Mouse (Mus musculus) midbrain, postnatal 0 days (tissue): ENCODE data around the gene Klf5. TPM values are rescaled to one million over a fixed set of nuclear protein-coding genes. Genes with fewer than 3 reads are reported as not detected.

Experiments
- ATAC-seq: fragments of 200-750 bp; cut with Nextera tagmentation; 2 replicates; pipeline ENCODE4 v1.8.0; 2017; ENCODE audit warnings: moderate number of reproducible peaks, mild to moderate bottlenecking, moderate TSS enrichment, moderate library complexity; ENCODE audit not compliant: low FRiP score
- DNase-seq: peaks from one replicate; pipeline ENCODE4 v3.0.0-alpha.2; 2015; ENCODE audit warnings: low spot score
- H3K27ac ChIP-seq: fragments of 300-500 bp; sonication (generic); 2 replicates; pipeline ENCODE4 v1.5.1; 2014; ENCODE audit warnings: low read depth, mild to moderate bottlenecking, low read length, mixed read lengths
- H3K27me3 ChIP-seq: fragments of 300-500 bp; sonication (generic); 2 replicates; pipeline ENCODE4 v1.6.1; 2014; ENCODE audit warnings: low read length, control low read depth, mixed read lengths; ENCODE audit not compliant: insufficient read depth
- H3K36me3 ChIP-seq: fragments of 300-500 bp; sonication (generic); 2 replicates; pipeline ENCODE4 v1.6.1; 2014; ENCODE audit warnings: low read length, control low read depth, mixed read lengths; ENCODE audit not compliant: insufficient read depth
- H3K4me1 ChIP-seq: fragments of 300-500 bp; sonication (generic); 2 replicates; pipeline ENCODE4 v1.6.1; 2014; ENCODE audit warnings: mild to moderate bottlenecking, control low read depth, antibody characterized with exemption, low read length, mixed read lengths; ENCODE audit not compliant: insufficient read depth
- H3K4me2 ChIP-seq: fragments of 300-500 bp; sonication (generic); 2 replicates; pipeline ENCODE4 v1.6.1; 2014; ENCODE audit warnings: low read depth, mild to moderate bottlenecking, low read length, mixed read lengths; ENCODE audit not compliant: poor library complexity, severe bottlenecking
- H3K4me3 ChIP-seq: fragments of 300-500 bp; sonication (generic); 2 replicates; pipeline ENCODE4 v1.5.1; 2014; ENCODE audit warnings: low read depth, mild to moderate bottlenecking, low read length, moderate library complexity
- H3K9ac ChIP-seq: fragments of 300-500 bp; sonication (generic); replicated peaks from 2 replicates; pipeline ENCODE4 v1.6.1; 2014; ENCODE audit warnings: mild to moderate bottlenecking, low read length, moderate library complexity, mixed read lengths; ENCODE audit not compliant: poor library complexity, severe bottlenecking
- H3K9me3 ChIP-seq: fragments of 300-500 bp; sonication (generic); 2 replicates; pipeline ENCODE4 v1.6.1; 2016; ENCODE audit warnings: low read length, control low read depth
- CTCF ChIP-seq: IDR thresholded peaks from 2 replicates; pipeline ENCODE4 v1.5.1; 2016; ENCODE audit warnings: antibody characterized with exemption, mild to moderate bottlenecking
- WGBS: fragments of 180-500 bp; shearing (Covaris S2); extraction: QIAGEN DNeasy Blood & Tissue Kit; methylation state at CpG from one replicate; pipeline ENCODE4 v1.1.7; 2014; 5-methylcytosine and 5-hydroxymethylcytosine counted together
- polyA plus RNA-seq: library from polyadenylated mRNA; unstranded; fragments of >200 nt; fragmentation: Nextera tagmentation; extraction: Ambion mirVana; gene quantifications from 2 replicates; pipeline ENCODE4 v1.2.1, GENCODE M21; 2015
- total RNA-seq: library from RNA; depleted of rRNA; stranded (reverse); fragments of >200 nt; gene quantifications from 2 replicates; pipeline ENCODE4 v1.2.3, GENCODE M21; 2014

Gene Klf5
- total and polyA plus RNA-seq, 2 experiments from 2014 or later = 3.6 to 4.5 TPM

- Histone ChIP-seq H3K4me2 (no peak overlapping the region), H3K27me3 (0 out of 2 replicates have a peak, but pooled peaks cover 4% of the 10 kb centered on the region), H3K9ac (no peak overlapping the region), H3K4me3 (no peak overlapping the region), H3K27ac (no peak overlapping the region), H3K36me3 (no peaks in the 10 kb centered on the region), H3K9me3 (no peaks in the 10 kb centered on the region), H3K4me1 (no peaks in the 10 kb centered on the region)
- ATAC-seq (no peak), DNase-seq (no peak)
- WGBS = 44% methylated on average over 3 of the region's 3 CpGs
- no peak for TF ChIP-seq CTCF
These were observed 5.9 kb downstream of the Klf5 start for GRCm38 (mm10) chr14:99304387-99304786.

- ATAC-seq (no peak), DNase-seq (no peak)
- H3K9me3 ChIP-seq = no peaks in the 10 kb centered on the region
- H3K4me1 ChIP-seq = no peaks in the 10 kb centered on the region
- 0 out of 2 replicates have a peak, but pooled peaks cover 4% of the 10 kb centered on the region for H3K27me3 ChIP-seq
- H3K36me3 ChIP-seq = no peaks in the 10 kb centered on the region
- H3K27ac ChIP-seq = no peak overlapping the region
- 84% methylated on average over 12 of the region's 12 CpGs for WGBS
- no peak overlapping the region for H3K9ac ChIP-seq
- no peak for TF ChIP-seq CTCF
- no peak overlapping the region for H3K4me2 ChIP-seq
- H3K4me3 ChIP-seq = no peak overlapping the region
These were observed 6.7 kb downstream of the Klf5 start for GRCm38 (mm10) chr14:99304997-99305792.

DNA sequence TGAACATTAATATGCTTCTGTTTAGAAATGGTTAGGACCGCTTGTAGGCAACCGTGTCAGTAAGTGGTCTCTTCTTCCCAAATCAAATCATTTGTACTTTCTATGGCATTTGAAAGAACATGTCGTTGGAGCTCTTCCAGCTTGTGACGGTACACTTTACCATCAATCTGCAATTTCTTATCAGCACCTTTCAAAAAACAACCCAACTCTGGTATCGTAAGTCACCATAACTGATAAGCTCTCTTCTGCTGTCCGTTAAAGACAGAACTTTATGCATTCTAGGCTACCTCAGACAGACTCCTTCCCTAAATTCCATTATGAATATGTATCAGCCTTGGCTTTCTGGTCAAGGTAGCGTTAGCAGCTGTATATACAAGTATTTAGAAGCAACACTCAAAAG lies 7.9 kb downstream of the Klf5 start:
- Histone ChIP-seq H3K9ac (no peak overlapping the region), H3K27ac (no peak overlapping the region), H3K36me3 (no peaks in the 10 kb centered on the region), H3K27me3 (no peaks in the 10 kb centered on the region), H3K4me1 (no peaks in the 10 kb centered on the region), H3K4me3 (no peak overlapping the region), H3K9me3 (no peaks in the 10 kb centered on the region), H3K4me2 (no peak overlapping the region)
- DNase-seq (no peak), ATAC-seq (no peak)
- TF ChIP-seq CTCF = no peak
- WGBS = 94% methylated on average over 7 of the region's 7 CpGs

GRCm38 (mm10) chr14:99309606-99310005 lies 11.1 kb downstream of the Klf5 start:
- H3K27me3 ChIP-seq = no peaks in the 10 kb centered on the region
- WGBS = 89% methylated on average over 9 of the region's 9 CpGs
- H3K4me1 ChIP-seq = no peaks in the 10 kb centered on the region
- TF ChIP-seq CTCF = no peak
- DNase-seq (no peak), ATAC-seq (no peak)
- no peak overlapping the region for H3K4me2 ChIP-seq
- H3K9ac ChIP-seq = no peak overlapping the region
- H3K9me3 ChIP-seq = no peaks in the 10 kb centered on the region
- H3K36me3 ChIP-seq = no peaks in the 10 kb centered on the region
- no peak overlapping the region for H3K27ac ChIP-seq
- no peak overlapping the region for H3K4me3 ChIP-seq

DNA sequence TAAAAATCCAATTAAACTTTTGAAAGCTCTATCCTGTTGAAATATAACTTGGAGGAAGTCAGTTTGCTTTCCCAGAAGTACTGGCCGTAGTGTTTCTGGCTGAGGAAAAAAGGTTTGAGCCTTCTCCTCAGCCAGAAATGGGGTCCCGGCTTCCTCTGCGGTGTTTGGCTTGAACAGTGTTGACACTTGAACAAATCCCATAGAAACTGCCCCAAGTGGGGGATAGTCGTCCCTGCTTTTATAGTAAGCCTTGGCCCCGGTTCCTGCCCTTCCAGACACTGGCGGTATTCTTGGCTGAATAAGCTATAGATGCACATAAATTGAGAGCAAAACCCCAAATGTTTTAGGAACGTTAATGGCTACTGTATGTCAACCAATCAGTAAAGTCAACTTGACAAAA lies 11.9 kb downstream of the Klf5 start:
- Histone ChIP-seq H3K27ac (no peak overlapping the region), H3K4me2 (no peak overlapping the region), H3K9me3 (no peaks in the 10 kb centered on the region), H3K9ac (no peak overlapping the region), H3K4me1 (no peaks in the 10 kb centered on the region), H3K27me3 (no peaks in the 10 kb centered on the region), H3K36me3 (no peaks in the 10 kb centered on the region), H3K4me3 (no peak overlapping the region)
- DNase-seq (peak; percentile 12), ATAC-seq (no peak)
- 70% methylated on average over 7 of the region's 7 CpGs for WGBS
- TF ChIP-seq CTCF = no peak

DNA sequence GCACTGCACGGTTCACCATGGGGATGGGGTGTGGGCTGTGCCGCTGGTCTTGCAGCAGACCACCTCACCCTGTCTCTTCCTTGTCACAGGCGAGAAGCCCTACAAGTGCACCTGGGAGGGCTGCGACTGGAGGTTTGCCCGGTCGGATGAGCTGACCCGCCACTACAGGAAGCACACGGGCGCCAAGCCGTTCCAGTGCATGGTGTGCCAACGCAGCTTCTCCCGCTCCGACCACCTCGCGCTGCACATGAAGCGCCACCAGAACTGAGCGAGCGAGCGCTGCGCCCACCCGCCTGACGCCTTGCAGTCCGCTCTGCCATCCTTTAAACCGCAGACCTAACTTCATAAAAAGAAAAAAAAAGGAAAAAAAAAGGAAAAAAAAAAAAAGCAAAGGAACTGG lies 14.6 kb downstream of the Klf5 start:
- no peak for ATAC-seq
- Histone ChIP-seq H3K9ac (no peak overlapping the region), H3K4me1 (no peaks in the 10 kb centered on the region), H3K27me3 (no peaks in the 10 kb centered on the region), H3K27ac (no peak overlapping the region), H3K4me3 (no peak overlapping the region), H3K36me3 (no peaks in the 10 kb centered on the region), H3K4me2 (no peak overlapping the region), H3K9me3 (no peaks in the 10 kb centered on the region)
- TF ChIP-seq CTCF = no peak
- DNase-seq = no peak
- WGBS = 89% methylated on average over 24 of the region's 24 CpGs
